Mouse (Mus musculus): Measurements from ENCODE around the gene Catsper4. TPM values are rescaled to one million over a fixed set of nuclear protein-coding genes. Genes with fewer than 3 reads are reported as not detected.
"Not testable (repeated sequence)": the region's sequence is repeated elsewhere in the genome, so short reads cannot be mapped to it uniquely, and the experiment has no call there.

Gene Catsper4
- total RNA-seq (2018; cell fraction: chromatin; rRNA removed), result not detected
- total RNA-seq (2018; cell fraction: cytosol; rRNA removed), result not detected
- total RNA-seq (2018; cell fraction: nucleus; rRNA removed), result not detected
- not detected in 3 replicates for polyA plus RNA-seq (2018)

DNA sequence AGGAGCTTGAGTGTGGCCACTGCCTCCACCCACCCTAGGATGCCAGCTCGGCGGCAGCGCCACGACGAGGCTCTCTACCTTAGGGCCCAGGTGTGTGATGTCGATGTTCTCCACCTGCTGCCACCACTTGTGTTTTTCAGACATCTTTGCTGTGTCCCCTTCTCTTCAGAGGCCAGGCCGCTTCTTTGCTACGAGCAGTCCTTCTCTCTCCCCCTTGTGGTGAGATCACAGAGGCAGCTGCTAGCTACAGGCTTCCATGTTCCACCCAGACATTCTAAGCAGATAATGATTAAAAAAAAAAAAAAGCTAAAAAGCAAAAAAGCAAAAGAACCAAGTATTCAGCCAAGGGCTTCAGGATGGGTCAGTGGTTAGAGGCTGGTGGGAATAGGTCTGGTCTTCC, at the start of gene Catsper4:
TSS of gene Catsper4 (minus strand) at position 190 of the 400 bp plus-strand sequence.
- no peaks in the 10 kb centered on the region for H3K79me2 ChIP-seq (ENCODE audit: inconsistent target)
- no peak within 1 kb of the TSS for H3K4me3 ChIP-seq (ENCODE audit: inconsistent target)
- H3K27ac ChIP-seq, result no peak within 1 kb of the TSS
- 87% methylated on average over 8 of the region's 8 CpGs for WGBS (ENCODE audit: missing documents)
- no peaks in the 10 kb centered on the region for H3K36me3 ChIP-seq (ENCODE audit: inconsistent target)

DNA sequence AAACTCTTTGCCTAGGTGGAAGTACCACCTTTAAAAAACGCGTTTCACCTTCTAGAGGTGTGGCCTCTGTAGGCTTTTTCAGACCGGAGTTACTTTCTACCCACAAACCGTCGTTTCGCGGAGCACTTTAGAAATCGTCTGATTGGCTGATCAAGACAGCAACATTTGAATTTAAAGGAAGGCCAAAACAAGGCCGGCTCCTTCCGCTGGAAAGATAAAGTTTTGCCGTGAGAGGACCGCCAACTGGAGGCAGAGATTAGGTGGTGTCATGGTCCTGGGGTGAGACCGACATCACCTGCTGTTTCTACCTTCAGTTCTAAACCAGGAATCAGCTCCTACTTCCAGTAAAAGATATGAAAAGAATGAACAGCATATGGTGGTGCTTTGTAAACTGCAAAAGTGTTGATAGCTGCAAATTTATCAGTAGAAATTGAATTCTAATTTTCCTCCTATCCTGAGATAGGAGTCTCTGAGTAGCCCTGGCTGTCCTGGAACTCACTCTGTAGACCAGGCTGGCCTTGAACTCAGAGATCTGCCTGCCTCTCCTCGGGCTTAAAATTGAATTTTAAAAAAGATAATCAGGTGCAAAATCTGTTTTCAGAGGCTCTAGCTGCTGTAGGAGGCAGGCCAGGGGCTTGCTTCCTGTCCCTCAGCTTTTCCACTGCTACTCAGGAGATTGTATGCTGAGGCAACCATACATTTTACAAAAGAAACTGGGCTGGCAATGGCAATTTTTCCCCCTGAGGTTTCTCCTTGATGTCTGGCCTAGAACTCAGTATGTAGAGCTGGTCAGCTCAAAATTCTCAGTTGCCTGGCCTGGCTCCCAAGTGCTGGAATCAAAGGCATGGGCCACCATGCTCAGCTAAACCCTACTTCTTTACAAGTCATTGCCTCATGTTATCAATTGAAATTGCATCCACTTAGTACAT, 46.5 kb upstream of the Catsper4 start:
- Histone ChIP-seq H3K36me3 (ENCODE audit: inconsistent target) (peaks cover 21% of the 10 kb centered on the region; the same call in 1 of the 2 replicates), H3K4me3 (ENCODE audit: inconsistent target) (no peak overlapping the region), H3K79me2 (ENCODE audit: inconsistent target) (no peaks in the 10 kb centered on the region; the same call in 1 of the 2 replicates), H3K27ac (no peak overlapping the region)
- WGBS (ENCODE audit: missing documents), result 8% methylated on average over 14 of the region's 14 CpGs

DNA sequence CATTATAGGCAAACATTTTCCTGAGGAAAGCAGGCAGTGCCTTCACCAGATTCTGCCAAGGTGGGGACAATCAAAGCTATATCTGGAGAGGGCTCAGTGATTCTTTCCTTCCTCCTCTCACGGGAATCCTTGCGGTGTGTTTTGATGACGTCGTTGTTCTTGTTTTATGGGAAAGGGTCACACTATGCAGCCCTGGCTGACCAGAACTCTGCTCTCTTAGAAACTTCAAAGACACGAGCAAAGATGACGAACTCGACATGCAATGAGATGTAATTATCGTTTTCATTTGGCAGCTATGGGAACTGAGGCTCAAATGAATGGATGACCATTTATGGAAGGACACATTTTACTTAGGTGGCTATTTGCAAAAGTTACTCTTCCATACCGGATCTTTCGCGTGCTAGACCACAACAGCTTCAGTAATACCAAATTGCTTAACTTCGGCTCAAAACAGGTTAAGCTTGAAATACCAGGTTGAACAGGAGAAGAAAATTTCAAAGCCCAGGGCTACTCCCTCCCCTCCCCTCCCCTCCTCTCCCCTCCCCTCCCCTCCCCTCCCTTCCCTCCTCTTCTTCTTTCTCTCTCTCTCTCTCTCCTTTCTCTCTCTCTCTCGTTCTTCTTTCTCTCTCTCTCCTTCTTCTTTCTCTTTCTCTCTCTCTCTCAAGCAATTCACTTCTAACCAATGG, 45.7 kb upstream of the Catsper4 start:
- peaks cover 13% of the 10 kb centered on the region; the same call in 1 of the 2 replicates for H3K36me3 ChIP-seq (ENCODE audit: inconsistent target)
- no peak overlapping the region for H3K4me3 ChIP-seq (ENCODE audit: inconsistent target)
- no peak overlapping the region for H3K27ac ChIP-seq
- 7% methylated on average over 13 of the region's 13 CpGs for WGBS (ENCODE audit: missing documents)
- H3K79me2 ChIP-seq (ENCODE audit: inconsistent target), result no peaks in the 10 kb centered on the region

DNA sequence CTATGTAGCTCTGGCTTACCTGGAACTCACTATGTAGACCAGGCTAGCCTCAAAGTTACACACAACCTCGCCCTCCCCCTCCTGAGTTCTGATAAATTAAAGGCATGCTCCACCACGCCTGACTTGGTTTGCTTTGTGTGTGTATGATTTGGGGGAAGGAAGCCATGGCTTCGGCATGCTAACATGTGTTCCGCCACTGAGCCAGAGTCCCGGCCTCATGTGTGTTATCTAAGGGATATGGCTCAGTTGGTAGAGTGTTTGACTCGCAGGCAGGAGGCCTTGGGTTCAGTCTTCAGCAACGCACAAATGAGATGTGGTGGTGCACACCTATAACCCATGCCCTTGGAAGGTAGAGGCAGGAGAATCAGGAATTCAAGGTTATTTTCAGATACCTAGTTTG, 44.8 kb upstream of the Catsper4 start:
- WGBS (ENCODE audit: missing documents), result 91% methylated on average over 7 of the region's 7 CpGs
- Histone ChIP-seq H3K79me2 (ENCODE audit: inconsistent target) (no peaks in the 10 kb centered on the region), H3K27ac (no peak overlapping the region)

DNA sequence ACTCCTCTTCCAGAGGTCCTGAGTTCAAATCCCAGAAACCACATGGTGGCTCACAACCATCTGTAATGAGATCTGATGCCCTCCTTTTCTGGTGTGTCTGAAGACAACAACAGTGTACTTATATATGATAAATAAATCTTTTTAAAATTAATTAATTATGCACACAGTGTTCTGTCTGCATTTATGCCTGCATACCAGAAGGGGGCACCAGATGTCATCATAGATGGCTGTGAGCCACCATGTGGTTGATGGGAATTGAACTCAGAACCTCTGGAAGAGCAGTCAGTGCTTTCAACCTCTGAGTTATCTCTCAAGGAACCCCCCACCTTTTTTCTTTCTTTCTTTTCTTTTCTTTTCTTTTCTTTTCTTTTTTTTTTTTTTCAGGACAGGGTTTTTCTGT, 42.4 kb upstream of the Catsper4 start:
- not testable (repeated sequence) for H3K4me3 ChIP-seq (ENCODE audit: inconsistent target); H3K36me3 ChIP-seq (ENCODE audit: inconsistent target); H3K79me2 ChIP-seq (ENCODE audit: inconsistent target); H3K27ac ChIP-seq

More for the DNA sequence above, 44.8 kb upstream of the Catsper4 start:
- Histone ChIP-seq H3K4me3 (ENCODE audit: inconsistent target) (no peak overlapping the region), H3K36me3 (ENCODE audit: inconsistent target) (peaks cover 5% of the 10 kb centered on the region; the same call in 1 of the 2 replicates)

DNA sequence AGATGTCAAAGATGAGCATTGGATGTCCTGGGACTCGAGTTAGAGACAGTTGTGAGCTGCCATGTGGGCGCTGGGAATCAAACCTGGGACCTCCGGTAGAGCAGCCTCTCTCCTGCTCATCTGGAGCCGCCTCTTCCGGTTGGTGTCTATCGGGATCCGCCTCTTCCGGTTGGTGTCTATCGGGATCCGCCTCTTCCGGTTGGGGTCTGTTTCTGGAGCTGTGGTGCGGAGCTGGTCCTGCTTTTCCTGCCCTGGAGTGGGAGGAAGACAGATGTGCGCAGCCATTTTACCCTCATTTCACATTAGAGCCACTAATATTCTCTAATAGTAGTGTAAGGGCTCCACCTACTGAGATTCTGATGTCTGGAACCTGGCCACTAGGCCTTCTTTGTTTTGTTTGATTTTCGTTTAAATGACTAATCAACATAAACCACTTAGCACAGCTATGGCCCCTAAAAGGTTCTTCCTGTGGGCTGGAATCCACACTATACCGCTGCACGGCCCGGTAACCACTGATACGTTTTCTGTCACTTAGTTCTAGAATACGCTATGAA, 41.0 kb upstream of the Catsper4 start:
- H3K79me2 ChIP-seq (ENCODE audit: inconsistent target), result no peaks in the 10 kb centered on the region
- no peaks in the 10 kb centered on the region for H3K36me3 ChIP-seq (ENCODE audit: inconsistent target)
- H3K4me3 ChIP-seq (ENCODE audit: inconsistent target), result no peak overlapping the region
- WGBS (ENCODE audit: missing documents), result 58% methylated on average over 19 of the region's 19 CpGs
- H3K27ac ChIP-seq, result no peak overlapping the region

DNA sequence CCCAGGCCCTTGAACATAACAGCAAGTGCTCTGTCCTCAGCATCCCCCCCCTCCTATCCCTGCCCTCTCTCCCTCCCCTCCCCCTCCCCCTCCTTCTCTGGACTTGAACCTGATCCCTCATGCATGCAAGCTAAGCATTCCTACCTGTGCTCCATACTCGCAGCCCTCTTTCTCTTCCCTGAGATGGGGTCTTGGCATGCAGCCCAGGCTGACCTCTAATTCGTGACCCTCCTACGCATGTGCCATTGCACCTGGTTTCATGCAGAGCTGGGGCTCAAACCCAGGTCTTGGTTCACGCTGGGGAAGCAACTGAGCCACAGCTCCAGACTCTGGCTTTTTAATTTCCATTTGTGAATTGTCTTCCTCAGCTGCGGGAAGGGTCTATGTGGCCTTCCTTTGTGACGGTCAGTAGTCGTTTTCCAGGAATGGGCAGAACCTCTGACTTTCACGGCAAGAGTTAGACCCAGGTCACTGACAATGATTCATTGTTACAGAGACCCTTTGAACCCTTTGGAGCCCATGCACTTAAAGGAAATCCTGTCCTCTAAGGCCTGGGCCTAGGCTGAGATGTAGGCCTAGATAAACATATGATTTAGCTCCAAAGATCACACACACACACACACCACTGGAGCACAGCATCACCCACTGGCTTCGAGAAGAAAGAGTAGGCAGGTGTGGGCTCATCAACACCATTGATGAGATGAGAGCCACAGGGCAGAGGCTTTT, 38.8 kb upstream of the Catsper4 start:
- 88% methylated on average over 9 of the region's 9 CpGs for WGBS (ENCODE audit: missing documents)
- Histone ChIP-seq H3K4me3 (ENCODE audit: inconsistent target) (no peak overlapping the region), H3K79me2 (ENCODE audit: inconsistent target) (no peaks in the 10 kb centered on the region), H3K27ac (no peak overlapping the region), H3K36me3 (ENCODE audit: inconsistent target) (no peaks in the 10 kb centered on the region)

DNA sequence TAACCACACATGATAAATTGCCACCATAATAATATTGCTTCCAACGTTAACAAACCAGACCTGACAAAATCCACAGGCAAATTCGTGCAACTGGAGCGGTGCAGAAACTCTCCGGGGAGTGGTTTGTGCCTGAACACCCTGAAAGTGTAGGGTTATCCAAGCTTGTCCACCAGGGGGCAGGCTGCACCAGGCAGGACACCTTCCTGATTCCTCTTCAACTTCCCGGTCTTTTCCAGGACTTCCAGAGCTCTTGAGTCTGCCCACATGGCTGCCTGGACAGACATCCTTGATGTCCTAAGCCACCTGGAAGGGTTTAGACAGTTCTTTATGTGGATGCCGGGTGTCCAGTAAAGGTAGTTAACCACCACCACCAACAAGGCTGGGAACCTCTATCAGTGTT, 36.0 kb upstream of the Catsper4 start:
- WGBS (ENCODE audit: missing documents), result 43% methylated on average over 6 of the region's 6 CpGs
- no peaks in the 10 kb centered on the region for H3K36me3 ChIP-seq (ENCODE audit: inconsistent target)
- H3K79me2 ChIP-seq (ENCODE audit: inconsistent target), result no peaks in the 10 kb centered on the region
- no peak overlapping the region for H3K4me3 ChIP-seq (ENCODE audit: inconsistent target)
- H3K27ac ChIP-seq, result no peak overlapping the region

DNA sequence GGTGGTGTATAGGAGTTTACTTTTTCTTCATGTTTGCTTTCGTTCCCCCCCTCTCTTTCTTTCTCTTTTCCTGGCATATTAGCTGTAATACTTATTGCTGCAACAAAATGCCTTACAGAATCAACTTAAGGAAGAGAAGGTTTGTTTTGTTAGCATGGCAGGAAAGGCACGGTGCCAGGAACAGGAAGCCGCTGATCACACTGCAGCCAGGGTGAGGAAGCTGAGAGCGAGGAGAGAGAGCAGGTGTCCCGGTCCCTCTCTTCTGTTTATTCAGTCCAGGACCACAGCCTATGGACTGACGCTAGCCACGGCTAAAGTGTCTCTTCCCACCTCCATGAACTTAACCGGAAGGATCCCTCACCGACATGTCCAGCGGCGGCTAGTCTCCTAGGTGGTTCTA, 31.2 kb upstream of the Catsper4 start:
- WGBS (ENCODE audit: missing documents), result 23% methylated on average over 11 of the region's 11 CpGs
- no peak overlapping the region for H3K4me3 ChIP-seq (ENCODE audit: inconsistent target)
- no peaks in the 10 kb centered on the region for H3K79me2 ChIP-seq (ENCODE audit: inconsistent target)
- no peaks in the 10 kb centered on the region for H3K36me3 ChIP-seq (ENCODE audit: inconsistent target)
- H3K27ac ChIP-seq, result no peak overlapping the region

DNA sequence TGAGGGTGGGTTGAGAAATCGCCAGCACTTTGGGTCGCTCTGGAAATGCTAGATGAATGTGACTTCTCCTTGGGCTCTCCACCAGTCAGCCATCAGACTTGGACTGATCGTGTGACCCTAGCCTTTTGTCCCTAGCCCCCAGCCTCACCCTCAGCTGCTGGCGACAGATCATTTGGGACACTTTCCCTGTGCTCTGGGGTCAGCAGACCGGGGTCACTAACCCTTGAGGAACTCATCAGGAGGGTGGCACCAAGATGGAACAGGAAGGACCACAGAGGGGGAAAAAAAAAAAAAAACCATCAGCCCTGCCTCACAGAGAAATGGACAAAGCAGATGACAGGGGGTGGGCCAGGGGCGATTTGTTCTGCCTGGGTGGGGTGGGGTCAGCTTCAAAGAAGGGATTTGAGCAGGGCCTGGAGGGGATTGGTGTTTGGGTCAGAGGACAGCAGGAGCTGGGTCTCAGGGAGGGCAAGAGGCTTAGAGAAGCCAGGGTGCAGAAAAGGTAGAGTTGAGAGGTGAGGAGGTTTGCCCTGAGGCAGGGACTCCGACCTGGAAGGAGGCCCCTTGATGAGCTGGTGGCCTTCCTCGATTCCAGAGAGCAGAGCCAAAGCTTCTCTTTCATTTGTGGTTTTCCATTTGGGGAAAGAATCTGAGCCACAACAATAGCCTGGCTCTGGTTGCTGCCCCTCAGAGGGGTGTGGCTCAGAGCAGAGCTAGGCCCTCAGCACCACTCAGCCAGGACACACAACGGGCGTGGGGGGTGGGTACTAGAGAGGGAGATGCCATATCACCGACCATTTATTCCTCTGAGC, 30.2 kb upstream of the Catsper4 start:
- Histone ChIP-seq H3K4me3 (ENCODE audit: inconsistent target) (no peak overlapping the region), H3K36me3 (ENCODE audit: inconsistent target) (no peaks in the 10 kb centered on the region)

DNA sequence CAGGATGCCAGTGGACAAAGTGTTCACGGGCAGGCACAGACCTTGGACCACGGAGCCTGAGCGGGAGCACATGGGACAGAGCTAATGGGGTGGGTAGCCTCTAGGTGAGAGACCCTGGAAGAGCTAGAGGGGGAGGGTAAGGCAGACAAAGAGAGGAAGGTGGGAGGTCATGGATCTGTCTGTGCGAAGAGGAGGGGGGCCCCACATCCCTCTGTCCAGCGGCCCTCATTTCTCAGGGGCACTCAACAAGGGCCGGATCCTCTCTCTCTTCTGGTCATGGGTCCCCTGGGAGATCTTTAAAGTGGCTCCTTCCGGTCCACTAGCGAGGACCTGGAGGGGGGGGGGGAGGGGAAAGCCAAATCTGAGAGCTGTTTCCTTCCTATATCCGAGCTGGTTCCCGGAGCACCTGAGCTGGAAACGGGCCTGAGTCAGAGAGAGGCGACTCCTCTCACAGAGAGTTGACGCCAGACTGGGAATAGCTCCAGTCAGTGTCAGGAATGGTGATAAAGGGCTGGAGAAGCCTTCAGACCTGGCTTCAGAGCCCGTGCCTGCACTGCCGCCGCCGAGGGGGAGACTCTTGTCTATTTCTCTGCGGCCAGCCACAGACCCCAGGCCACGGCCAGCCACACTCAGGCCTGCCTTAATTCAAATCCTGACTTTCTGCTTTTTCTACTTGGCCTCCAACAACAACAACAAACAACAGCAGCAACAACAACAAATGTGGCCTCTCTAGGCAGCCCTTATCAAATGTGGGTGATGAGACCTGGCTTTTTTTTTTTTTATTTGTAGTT, 29.4 kb upstream of the Catsper4 start:
- Histone ChIP-seq H3K36me3 (ENCODE audit: inconsistent target) (no peaks in the 10 kb centered on the region), H3K79me2 (ENCODE audit: inconsistent target) (no peaks in the 10 kb centered on the region), H3K27ac (no peak overlapping the region), H3K4me3 (ENCODE audit: inconsistent target) (no peak overlapping the region)
- 73% methylated on average over 16 of the region's 19 CpGs for WGBS (ENCODE audit: missing documents)

More for the DNA sequence above, 30.2 kb upstream of the Catsper4 start:
- no peaks in the 10 kb centered on the region for H3K79me2 ChIP-seq (ENCODE audit: inconsistent target)
- 58% methylated on average over 11 of the region's 11 CpGs for WGBS (ENCODE audit: missing documents)
- no peak overlapping the region for H3K27ac ChIP-seq

DNA sequence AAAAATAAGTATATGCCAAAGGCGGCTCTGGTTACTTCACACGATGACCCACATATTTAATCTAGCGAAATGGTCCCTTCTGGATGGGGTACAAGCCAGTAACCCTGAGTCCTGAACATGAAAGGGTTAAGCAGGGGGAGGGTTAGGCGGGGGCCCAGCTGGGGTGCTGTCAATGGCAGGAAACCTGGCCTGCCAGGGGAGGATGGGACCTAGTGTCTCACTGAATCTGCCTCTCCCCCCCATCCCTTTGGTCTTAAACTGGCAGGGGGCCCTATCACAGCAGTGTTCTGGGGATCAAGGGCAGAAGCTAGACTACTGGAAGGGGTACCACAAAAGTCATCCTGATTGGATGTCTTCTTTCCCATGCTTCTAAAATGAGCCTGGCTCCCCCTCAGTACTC, 28.7 kb upstream of the Catsper4 start:
- H3K4me3 ChIP-seq (ENCODE audit: inconsistent target), result no peak overlapping the region
- no peak overlapping the region for H3K27ac ChIP-seq
- no peaks in the 10 kb centered on the region for H3K79me2 ChIP-seq (ENCODE audit: inconsistent target)
- 81% methylated on average over 4 of the region's 4 CpGs for WGBS (ENCODE audit: missing documents)
- H3K36me3 ChIP-seq (ENCODE audit: inconsistent target), result no peaks in the 10 kb centered on the region

DNA sequence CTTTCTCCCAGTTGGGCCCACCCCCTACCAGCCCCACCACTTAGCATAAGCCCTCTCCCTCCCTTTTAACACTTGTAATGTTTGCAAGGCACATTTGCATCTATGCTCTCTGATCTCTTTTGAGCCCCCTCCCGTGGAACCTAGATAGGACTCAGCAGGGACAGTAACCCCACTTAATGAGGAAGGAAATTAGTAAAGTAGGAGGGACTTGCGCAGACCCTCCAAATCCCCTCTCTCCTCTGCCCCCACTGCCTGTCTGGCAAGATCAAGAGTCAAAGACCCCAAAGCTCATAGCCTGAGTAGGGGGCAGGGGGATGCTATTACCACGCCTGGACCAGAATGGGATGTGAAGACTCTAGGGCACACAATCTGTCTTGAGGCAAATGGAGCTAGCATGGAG, 27.7 kb upstream of the Catsper4 start:
- no peaks in the 10 kb centered on the region for H3K79me2 ChIP-seq (ENCODE audit: inconsistent target)
- WGBS (ENCODE audit: missing documents), result 70% methylated on average over 3 of the region's 3 CpGs

More for the DNA sequence above, 27.7 kb upstream of the Catsper4 start:
- no peaks in the 10 kb centered on the region for H3K36me3 ChIP-seq (ENCODE audit: inconsistent target)
- no peak overlapping the region for H3K27ac ChIP-seq
- H3K4me3 ChIP-seq (ENCODE audit: inconsistent target), result no peak overlapping the region
